Mouse (Mus musculus): ENCODE results near the gene Gm3839. TPM values are rescaled to one million over a fixed set of nuclear protein-coding genes. Genes with fewer than 3 reads are reported as not detected.
"Not testable (repeated sequence)": the region's sequence is repeated elsewhere in the genome, so short reads cannot be mapped to it uniquely, and the experiment has no call there.

The Gm3839 gene
- polyA plus RNA-seq (2012) = 0.02 and 0.15 TPM in 2 replicates

DNA sequence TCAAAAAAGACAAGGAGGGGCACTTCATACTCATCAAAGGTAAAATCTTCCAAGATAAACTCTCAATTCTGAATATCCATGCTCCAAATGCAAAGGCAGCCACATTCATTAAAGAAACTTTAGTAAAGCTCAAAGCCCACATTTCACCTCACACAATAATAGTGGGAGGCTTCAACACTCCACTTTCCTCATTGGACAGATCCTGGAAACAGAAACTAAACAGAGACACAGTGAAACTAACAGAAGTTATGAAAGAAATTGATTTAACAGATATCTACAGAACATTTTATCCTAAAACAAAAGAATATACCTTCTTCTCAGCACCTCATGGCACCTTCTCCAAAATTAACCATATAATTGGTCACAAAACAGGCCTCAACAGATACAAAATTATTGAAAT, at the start of gene Gm3839:
Gene Gm3839 (minus strand): TSS at position 101 of the 400 bp plus-strand sequence.
- not testable (repeated sequence) for H3K4me3 ChIP-seq (replicated peaks); H3K27me3 ChIP-seq (ENCODE audit: control insufficient read depth); H3K4me1 ChIP-seq (ENCODE audit: control insufficient read depth); H3K36me3 ChIP-seq (ENCODE audit: control insufficient read depth); H3K9me3 ChIP-seq (ENCODE audit: control insufficient read depth, low read length)

DNA sequence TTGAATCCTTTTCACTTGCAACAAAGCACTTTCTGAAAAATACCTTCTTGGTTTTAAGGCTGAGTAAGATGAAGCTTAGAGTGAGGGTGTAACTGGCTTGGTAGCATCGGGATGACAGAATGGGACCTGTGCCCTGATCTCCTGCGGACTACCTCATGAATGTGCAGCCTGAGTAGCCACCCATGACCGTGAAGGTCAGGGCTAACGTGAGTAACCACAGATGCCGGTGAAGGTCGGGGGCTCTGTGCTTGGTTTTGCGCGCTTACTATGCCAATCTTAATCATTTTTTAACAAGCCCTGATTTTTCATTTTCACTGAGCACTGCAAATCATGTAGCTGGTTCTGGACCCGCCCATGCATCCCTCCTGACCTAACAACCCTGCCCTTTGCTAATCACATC, 49.1 kb upstream of the Gm3839 start:
- Histone ChIP-seq H3K27me3 (ENCODE audit: control insufficient read depth) (no peaks in the 10 kb centered on the region), H3K9me3 (ENCODE audit: control insufficient read depth, low read length) (no peaks in the 10 kb centered on the region), H3K36me3 (ENCODE audit: control insufficient read depth) (no peaks in the 10 kb centered on the region), H3K4me1 (ENCODE audit: control insufficient read depth) (no peaks in the 10 kb centered on the region), H3K4me3 (replicated peaks) (no peak overlapping the region)
- no peak for TF ChIP-seq GATA1 (IDR thresholded peaks at IDR 0.05; ENCODE audit: low read length)
- no peak for TF ChIP-seq TAL1 (IDR thresholded peaks at IDR 0.05; ENCODE audit: low read length)

DNA sequence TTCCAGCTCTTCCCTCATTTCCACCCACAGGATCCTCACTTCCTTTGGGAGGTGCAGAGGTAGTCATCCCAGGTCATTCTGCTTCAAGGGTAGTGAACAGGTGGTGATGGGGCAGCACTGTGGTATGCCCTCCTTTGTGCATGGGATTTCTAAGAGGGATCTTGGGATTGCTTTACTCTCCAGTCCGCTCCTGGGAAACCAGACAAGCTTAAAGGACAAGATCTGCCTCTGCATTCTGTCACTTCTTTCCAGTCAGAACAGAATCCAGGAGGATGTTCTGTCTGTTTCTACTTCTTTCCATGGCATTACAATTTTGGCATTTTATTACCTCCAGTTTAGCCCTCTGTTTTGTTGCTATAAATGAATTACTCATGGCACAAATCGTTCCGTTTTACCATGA, 21.3 kb upstream of the Gm3839 start:
- TF ChIP-seq GATA1 (IDR thresholded peaks at IDR 0.05; ENCODE audit: low read length) = no peak
- TF ChIP-seq TAL1 (IDR thresholded peaks at IDR 0.05; ENCODE audit: low read length) = no peak
- Histone ChIP-seq H3K36me3 (ENCODE audit: control insufficient read depth) (no peaks in the 10 kb centered on the region), H3K4me3 (replicated peaks) (no peak overlapping the region), H3K27me3 (ENCODE audit: control insufficient read depth) (no peaks in the 10 kb centered on the region), H3K9me3 (ENCODE audit: control insufficient read depth, low read length) (no peaks in the 10 kb centered on the region), H3K4me1 (ENCODE audit: control insufficient read depth) (no peaks in the 10 kb centered on the region)

DNA sequence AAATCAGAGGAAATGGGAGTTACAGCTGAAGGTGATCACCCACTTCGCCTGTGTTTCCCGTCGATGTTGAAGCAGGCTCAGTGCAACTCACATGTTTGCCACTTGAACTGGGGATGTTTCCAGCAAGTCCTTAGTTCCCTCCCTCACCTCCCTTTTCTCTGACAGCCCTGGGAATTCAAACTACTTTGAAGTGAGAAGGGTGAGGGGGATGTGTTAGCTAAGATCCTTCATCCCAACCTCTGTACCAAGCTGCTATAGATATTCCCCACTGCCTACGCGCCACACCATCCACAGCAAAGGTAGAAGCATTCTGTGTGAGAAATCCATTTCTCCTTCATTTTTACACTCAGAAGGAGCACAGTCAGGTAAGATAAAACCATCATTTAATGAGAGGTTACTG, 18.7 kb upstream of the Gm3839 start:
- H3K4me3 ChIP-seq (replicated peaks) = no peak overlapping the region
- H3K36me3 ChIP-seq (ENCODE audit: control insufficient read depth) = no peaks in the 10 kb centered on the region
- no peaks in the 10 kb centered on the region for H3K4me1 ChIP-seq (ENCODE audit: control insufficient read depth)
- no peaks in the 10 kb centered on the region for H3K27me3 ChIP-seq (ENCODE audit: control insufficient read depth)
- TF ChIP-seq TAL1 (IDR thresholded peaks at IDR 0.05; ENCODE audit: low read length) = no peak
- no peak for TF ChIP-seq GATA1 (IDR thresholded peaks at IDR 0.05; ENCODE audit: low read length)
- H3K9me3 ChIP-seq (ENCODE audit: control insufficient read depth, low read length) = no peaks in the 10 kb centered on the region

- no peak overlapping the region for H3K4me3 ChIP-seq (replicated peaks)
- TF ChIP-seq TAL1 (IDR thresholded peaks at IDR 0.05; ENCODE audit: low read length) (no peak), GATA1 (IDR thresholded peaks at IDR 0.05; ENCODE audit: low read length) (no peak)
Measured at GRCm38 (mm10) chr14:11346086-11346485, 10.4 kb downstream of the Gm3839 start.

DNA sequence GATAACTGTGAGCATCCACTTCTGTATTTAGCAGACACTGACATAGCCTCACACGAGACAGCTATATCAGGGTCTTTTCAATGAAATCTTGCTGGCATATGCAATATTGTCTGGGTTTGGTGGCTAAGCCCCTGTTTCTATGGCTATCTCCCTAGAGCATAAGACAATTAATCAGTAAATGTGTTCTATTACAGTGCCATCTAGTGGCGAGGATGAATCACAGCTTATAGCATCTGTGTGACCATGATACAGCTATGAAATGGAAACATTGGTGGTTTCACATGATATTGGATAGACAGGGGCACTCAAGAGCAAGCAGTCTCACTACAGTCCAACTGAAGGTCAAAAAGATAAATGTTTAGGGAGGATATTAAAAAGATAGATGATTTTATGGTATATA, 26.5 kb downstream of the Gm3839 start:
- H3K9me3 ChIP-seq (ENCODE audit: control insufficient read depth, low read length) = peaks cover 2% of the 10 kb centered on the region
- TF ChIP-seq TAL1 (IDR thresholded peaks at IDR 0.05; ENCODE audit: low read length) = no peak
- TF ChIP-seq GATA1 (IDR thresholded peaks at IDR 0.05; ENCODE audit: low read length) = no peak
- H3K4me3 ChIP-seq (replicated peaks) = no peak overlapping the region
- H3K27me3 ChIP-seq (ENCODE audit: control insufficient read depth) = no peaks in the 10 kb centered on the region
- no peaks in the 10 kb centered on the region for H3K4me1 ChIP-seq (ENCODE audit: control insufficient read depth)
- no peaks in the 10 kb centered on the region for H3K36me3 ChIP-seq (ENCODE audit: control insufficient read depth)

More at GRCm38 (mm10) chr14:11346086-11346485, 10.4 kb downstream of the Gm3839 start:
- Histone ChIP-seq H3K4me1 (ENCODE audit: control insufficient read depth) (no peaks in the 10 kb centered on the region), H3K27me3 (ENCODE audit: control insufficient read depth) (no peaks in the 10 kb centered on the region), H3K9me3 (ENCODE audit: control insufficient read depth, low read length) (no peaks in the 10 kb centered on the region; the same call in 1 of the 2 replicates), H3K36me3 (ENCODE audit: control insufficient read depth) (no peaks in the 10 kb centered on the region)

DNA sequence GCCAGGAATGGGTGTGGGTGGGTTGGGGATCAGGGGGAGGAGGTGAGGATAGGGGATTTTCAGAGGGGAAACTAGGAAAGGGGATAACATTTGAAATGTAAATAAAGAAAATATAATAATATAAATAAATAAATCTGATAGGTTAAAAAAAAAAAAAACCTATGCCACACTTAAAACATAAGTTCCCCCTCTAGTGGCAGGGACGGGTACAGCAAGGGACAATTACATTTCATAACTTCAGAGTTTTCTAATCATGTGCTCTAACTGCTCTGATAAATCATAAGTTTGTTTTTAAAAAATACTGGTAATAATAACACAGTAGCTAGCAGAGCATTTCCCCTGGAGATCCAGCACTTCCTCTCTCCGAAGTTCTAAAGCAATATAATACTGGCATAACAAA, 49.4 kb downstream of the Gm3839 start:
- Histone ChIP-seq H3K4me1 (ENCODE audit: control insufficient read depth) (no peaks in the 10 kb centered on the region), H3K27me3 (ENCODE audit: control insufficient read depth) (no peaks in the 10 kb centered on the region), H3K9me3 (ENCODE audit: control insufficient read depth, low read length) (no peaks in the 10 kb centered on the region), H3K4me3 (replicated peaks) (no peak overlapping the region), H3K36me3 (ENCODE audit: control insufficient read depth) (no peaks in the 10 kb centered on the region)
- TF ChIP-seq GATA1 (IDR thresholded peaks at IDR 0.05; ENCODE audit: low read length) (no peak), TAL1 (IDR thresholded peaks at IDR 0.05; ENCODE audit: low read length) (no peak)

- not testable (repeated sequence) for H3K4me1 ChIP-seq (ENCODE audit: control insufficient read depth); H3K36me3 ChIP-seq (ENCODE audit: control insufficient read depth); H3K27me3 ChIP-seq (ENCODE audit: control insufficient read depth); H3K4me3 ChIP-seq (replicated peaks); H3K9me3 ChIP-seq (ENCODE audit: control insufficient read depth, low read length)
Measured at GRCm38 (mm10) chr14:11287956-11288355, 68.6 kb downstream of the Gm3839 start.

DNA sequence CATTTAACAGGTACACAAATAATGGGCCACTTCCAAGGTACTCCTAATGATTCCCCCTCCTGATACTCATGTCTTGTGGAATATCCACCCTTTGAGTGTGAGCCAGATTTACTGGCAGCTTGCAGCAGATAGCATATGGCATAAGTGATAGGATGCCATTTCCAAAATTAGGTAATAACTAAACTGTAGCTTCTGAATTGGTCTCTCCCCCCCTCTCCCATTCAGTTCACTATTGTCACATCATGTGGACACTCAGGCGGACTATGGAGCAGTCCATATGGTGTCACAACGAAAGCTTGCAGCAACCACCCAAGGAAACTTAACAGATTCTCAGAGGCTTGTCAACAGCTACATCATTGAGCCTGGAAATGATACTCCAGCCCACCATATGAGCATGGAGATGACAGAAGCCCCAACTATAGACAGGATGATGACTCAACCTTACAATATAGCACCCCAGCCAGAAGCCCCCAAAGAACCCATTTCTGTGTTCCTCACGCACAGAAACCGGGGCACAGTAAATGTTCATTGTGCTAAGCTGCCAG, 99.3 kb downstream of the Gm3839 start:
- Histone ChIP-seq H3K9me3 (ENCODE audit: control insufficient read depth, low read length) (no peaks in the 10 kb centered on the region), H3K36me3 (ENCODE audit: control insufficient read depth) (no peaks in the 10 kb centered on the region), H3K27me3 (ENCODE audit: control insufficient read depth) (no peaks in the 10 kb centered on the region), H3K4me1 (ENCODE audit: control insufficient read depth) (no peaks in the 10 kb centered on the region), H3K4me3 (replicated peaks) (no peak overlapping the region)
- TF ChIP-seq GATA1 (IDR thresholded peaks at IDR 0.05; ENCODE audit: low read length) (no peak), TAL1 (IDR thresholded peaks at IDR 0.05; ENCODE audit: low read length) (no peak)

GRCm38 (mm10) chr14:11248053-11248452, 108.5 kb downstream of the Gm3839 start:
- no peak overlapping the region for H3K4me3 ChIP-seq (replicated peaks)
- no peaks in the 10 kb centered on the region for H3K27me3 ChIP-seq (ENCODE audit: control insufficient read depth)
- TF ChIP-seq GATA1 (IDR thresholded peaks at IDR 0.05; ENCODE audit: low read length) = no peak
- TF ChIP-seq TAL1 (IDR thresholded peaks at IDR 0.05; ENCODE audit: low read length) = no peak
- H3K9me3 ChIP-seq (ENCODE audit: control insufficient read depth, low read length) = no peaks in the 10 kb centered on the region
- no peaks in the 10 kb centered on the region for H3K4me1 ChIP-seq (ENCODE audit: control insufficient read depth)
- H3K36me3 ChIP-seq (ENCODE audit: control insufficient read depth) = no peaks in the 10 kb centered on the region

Data from erythroblast, embryonic 14.5 days (primary cell).